Comparison of ENCODE assay signal across 8 mouse cellular contexts in genomic region chr3:55783171-55784081, GRCm38 (mm10). TPM values are rescaled to one million over a fixed set of nuclear protein-coding genes. Genes with fewer than 3 reads are reported as not detected.
A peak's percentile ranks its signal among the peaks of the same experiment; 100 is the strongest.
DNase-seq lines count a peak whose midpoint lies in the region; ATAC-seq and TF ChIP-seq lines count a peak whose summit lies in the region.

No protein-coding gene starts in this region.

- peaks cover 25% of the 10 kb centered on the region for H3K4me1 ChIP-seq in lung, embryonic 15.5 days
- peaks cover 10% of the 10 kb centered on the region; the same call in 1 of the 2 replicates for H3K4me1 ChIP-seq in intestine, embryonic 14.5 days (replicated peaks; ENCODE audit: control insufficient read depth, insufficient read depth, low read length)
- H3K4me1 ChIP-seq in testis, adult 2 months (ENCODE audit: control insufficient read depth, insufficient read depth, low read length): peaks cover 10% of the 10 kb centered on the region

- H3K27me3 ChIP-seq in lung, embryonic 15.5 days: peaks cover 72% of the 10 kb centered on the region
- peaks cover 88% of the 10 kb centered on the region for H3K27me3 ChIP-seq in intestine, embryonic 14.5 days (replicated peaks; ENCODE audit: control insufficient read depth, insufficient read depth, low read length)
- no peaks in the 10 kb centered on the region for H3K27me3 ChIP-seq in testis, adult 2 months (ENCODE audit: control insufficient read depth, insufficient read depth, low read length)

- no peaks in the 10 kb centered on the region for H3K79me2 ChIP-seq in macrophage (ENCODE audit: inconsistent target)

- WGBS in lung, embryonic 15.5 days: 9% methylated on average over 45 of the region's 45 CpGs
- 15% methylated on average over 45 of the region's 45 CpGs for WGBS in intestine, embryonic 14.5 days
- WGBS in macrophage (ENCODE audit: missing documents): 5% methylated on average over 45 of the region's 45 CpGs

- peak overlapping the region; percentile 37 for H3K4me3 ChIP-seq in lung, embryonic 15.5 days
- H3K4me3 ChIP-seq in intestine, embryonic 14.5 days (ENCODE audit: low read depth, low read length): peak overlapping the region; percentile 29
- peak overlapping the region; percentile 43 for H3K4me3 ChIP-seq in macrophage (ENCODE audit: inconsistent target)
- H3K4me3 ChIP-seq in testis, adult 2 months (ENCODE audit: control insufficient read depth, low read depth, low read length): peak overlapping the region; percentile 7

- peak overlapping the region; percentile 62 for H3K4me2 ChIP-seq in lung, embryonic 15.5 days
- peak overlapping the region; percentile 37 for H3K4me2 ChIP-seq in intestine, embryonic 14.5 days (ENCODE audit: low read length)

- no peaks in the 10 kb centered on the region for H3K9me3 ChIP-seq in lung, embryonic 15.5 days
- no peaks in the 10 kb centered on the region for H3K9me3 ChIP-seq in intestine, embryonic 14.5 days (ENCODE audit: control insufficient read depth, low read length)

- H3K36me3 ChIP-seq in lung, embryonic 15.5 days: no peaks in the 10 kb centered on the region
- H3K36me3 ChIP-seq in intestine, embryonic 14.5 days (ENCODE audit: control insufficient read depth, insufficient read depth, low read length): no peaks in the 10 kb centered on the region
- no peaks in the 10 kb centered on the region for H3K36me3 ChIP-seq in macrophage (ENCODE audit: inconsistent target)
- no peaks in the 10 kb centered on the region for H3K36me3 ChIP-seq in testis, adult 2 months (ENCODE audit: control insufficient read depth, insufficient read depth, low read length)

- TF ChIP-seq POLR2A in testis, adult 2 months (IDR thresholded peaks at IDR 0.05; ENCODE audit: control insufficient read depth, low read depth, low read length): no peak

- DNase-seq in lung, postnatal 36 days: no peak
- peak; percentile 68 for DNase-seq in cerebellum, adult 9-10 months
- peak; percentile 57 to 61 for DNase-seq in gastrocnemius, adult 8-10 months (ENCODE audit: low spot score in 2 of 2)
- DNase-seq in intestine, embryonic 14.5 days (ENCODE audit: low spot score): peak; percentile 78
- no peak for DNase-seq in layer of hippocampus, postnatal 14 days (ENCODE audit: low spot score in 2 of 2)

- no peak for ATAC-seq in lung, embryonic 15.5 days (ENCODE audit: borderline replicate concordance, extremely low read depth, low FRiP score, low TSS enrichment)
- ATAC-seq in intestine, embryonic 14.5 days (replicated peaks; ENCODE audit: low FRiP score, low TSS enrichment, low read depth): no peak

- 0 out of 2 replicates have a peak overlapping the region, but pooled peaks have one; percentile 19 for H3K9ac ChIP-seq in lung, embryonic 15.5 days
- H3K9ac ChIP-seq in intestine, embryonic 14.5 days (ENCODE audit: low read length): peak overlapping the region; percentile 31

- no peak overlapping the region for H3K27ac ChIP-seq in lung, embryonic 15.5 days
- no peak overlapping the region for H3K27ac ChIP-seq in intestine, embryonic 14.5 days (ENCODE audit: low read depth)
- H3K27ac ChIP-seq in macrophage: no peak overlapping the region
- H3K27ac ChIP-seq in testis, adult 2 months (ENCODE audit: control insufficient read depth, insufficient read depth, low read depth, low read length): no peak overlapping the region

- TF ChIP-seq CTCF in testis, adult 2 months (IDR thresholded peaks at IDR 0.05; ENCODE audit: control insufficient read depth, insufficient read depth, insufficient replicate concordance, low read depth, low read length): no peak

RNA-seq across cellular contexts. Expression of gene Mab21l1, which starts 1.1 kb away (rescaled TPM):
- polyA plus RNA-seq in lung, embryonic 15.5 days (2015; fragmentation: Nextera tagmentation; extraction: Ambion mirVana): 0.54 and 1.1 TPM in 2 replicates
- 1 to 10 TPM; 1.7 to 3.0 (median 2.4) TPM for total RNA-seq in gastrocnemius, adult 8-10 months (2022)
- polyA plus RNA-seq in intestine, embryonic 14.5 days (2014; fragmentation: Nextera tagmentation; extraction: Ambion mirVana): 16.6 and 23.5 TPM in 2 replicates
- total RNA-seq in macrophage (2018; cell fraction: chromatin; rRNA removed): under 1 TPM in 1 of 26 experiments, not detected in 25; 0.85 TPM
- total RNA-seq in macrophage (2018; cell fraction: cytosol; rRNA removed): not detected
- not detected for total RNA-seq in macrophage (2018; cell fraction: nucleus; rRNA removed)
- not detected in 3 replicates for polyA plus RNA-seq in macrophage (2018)
- not detected in 2 replicates for polyA plus RNA-seq in testis, adult 2 months (2012; rRNA removed)
- under 1 TPM; 0.64 to 0.71 TPM for total RNA-seq in layer of hippocampus, postnatal 14 days (2021)

Comparison
In these comparisons a context has a peak if more than half of its experiments do, and no peak if none do; other contexts are left out.
1. DNase-seq: peak in cerebellum, adult 9-10 months (single experiment), gastrocnemius, adult 8-10 months (2 of 2) and intestine, embryonic 14.5 days (single experiment); none in lung, postnatal 36 days (single experiment) and layer of hippocampus, postnatal 14 days (0 of 2).
2. Peak in every context shown above with its lines, with median percentiles within 50 percentile points of each other: H3K4me3 ChIP-seq.